Mouse (Mus musculus) lung, adult 2 months (tissue): ENCODE data around the gene Josd1.
A peak's percentile ranks its signal among the peaks of the same experiment; 100 is the strongest.

ENCODE experiments used
- CTCF ChIP-seq: fragments of 200-500 bp; IDR thresholded peaks from 2 replicates; pipeline ENCODE4 v1.5.1; 2011; ENCODE audit warnings: mild to moderate bottlenecking, low read length, control low read depth; ENCODE audit not compliant: insufficient read depth
- POLR2A ChIP-seq: fragments of 200-500 bp; IDR thresholded peaks from 2 replicates; pipeline ENCODE4 v1.6.1; 2011; ENCODE audit warnings: low read depth, mild to moderate bottlenecking, control low read depth, low read length, borderline replicate concordance; ENCODE audit errors: extremely low read depth

DNA sequence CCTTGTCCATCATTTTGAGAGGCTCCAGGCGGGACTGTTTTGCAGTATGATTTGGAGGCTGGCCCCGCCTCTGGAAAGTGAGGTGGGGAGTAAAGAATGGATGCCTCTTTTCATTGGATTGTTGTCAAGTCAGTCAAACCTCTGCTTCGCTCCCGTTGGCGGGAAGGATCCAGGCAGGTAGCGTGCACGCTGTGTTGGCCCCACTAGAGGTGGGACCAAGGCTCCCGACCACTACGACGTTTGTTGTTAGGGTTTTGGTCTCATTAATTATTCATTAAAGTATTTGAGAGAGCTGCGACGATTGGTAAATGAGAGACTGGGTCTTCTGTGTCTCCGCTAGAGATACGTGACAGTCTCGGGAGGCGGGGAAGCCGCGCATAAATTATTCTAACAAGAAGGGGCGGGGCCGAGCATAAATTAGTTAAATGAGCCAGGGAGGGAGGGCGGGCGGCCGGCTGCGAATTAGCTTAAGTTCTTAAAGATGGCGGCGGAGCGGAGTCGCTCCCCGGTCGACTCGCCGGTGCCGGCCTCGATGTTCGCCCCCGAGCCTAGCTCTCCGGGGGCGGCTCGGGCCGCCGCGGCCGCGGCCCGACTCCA lies 2.8 kb upstream of the Josd1 start, which contains the start of gene Gtpbp1:
- peak; percentile 53; the same call in 1 of the 2 replicates for TF ChIP-seq POLR2A
- no peak for TF ChIP-seq CTCF
